Mouse (Mus musculus): ENCODE data around the gene Nxf2. TPM values are rescaled to one million over a fixed set of nuclear protein-coding genes. Genes with fewer than 3 reads are reported as not detected.
"Not testable (repeated sequence)": the region's sequence is repeated elsewhere in the genome, so short reads cannot be mapped to it uniquely, and the experiment has no call there.

Gene Nxf2
- polyA plus RNA-seq, 1 experiment from 2014 or later: 0.57 TPM

GRCm38 (mm10) chrX:134915315-134915714 is 49.2 kb downstream of the Nxf2 start:
- DNase-seq (ENCODE audit: low spot score); H3K4me3 ChIP-seq; H3K4me1 ChIP-seq; H3K9me3 ChIP-seq (replicated peaks); H3K36me3 ChIP-seq; H3K27ac ChIP-seq (replicated peaks): not testable (repeated sequence)
- H3K27me3 ChIP-seq (ENCODE audit: low read depth, poor library complexity, severe bottlenecking): peaks cover 35% of the 10 kb centered on the region

GRCm38 (mm10) chrX:134914851-134915250 is 49.7 kb downstream of the Nxf2 start:
- H3K27me3 ChIP-seq (ENCODE audit: low read depth, poor library complexity, severe bottlenecking): peaks cover 34% of the 10 kb centered on the region
- 69% methylated on average over 4 of the region's 4 CpGs for WGBS
- H3K27ac ChIP-seq (replicated peaks): no peak overlapping the region
- DNase-seq (ENCODE audit: low spot score): no peak
- no peaks in the 10 kb centered on the region for H3K9me3 ChIP-seq (replicated peaks)
- no peaks in the 10 kb centered on the region for H3K4me1 ChIP-seq
- H3K4me3 ChIP-seq: no peak overlapping the region
- H3K36me3 ChIP-seq: no peaks in the 10 kb centered on the region

- WGBS: 40% methylated on average over 4 of the region's 4 CpGs
- Histone ChIP-seq H3K4me3 (no peak overlapping the region), H3K27me3 (ENCODE audit: low read depth, poor library complexity, severe bottlenecking) (peaks cover 19% of the 10 kb centered on the region; the same call in 1 of the 2 replicates), H3K9me3 (replicated peaks) (no peaks in the 10 kb centered on the region), H3K27ac (replicated peaks) (no peak overlapping the region), H3K4me1 (no peaks in the 10 kb centered on the region), H3K36me3 (no peaks in the 10 kb centered on the region)
- DNase-seq (ENCODE audit: low spot score): no peak
Observed at GRCm38 (mm10) chrX:134913234-134913936, 51.2 kb downstream of the Nxf2 start.

- no peak for DNase-seq (ENCODE audit: low spot score)
- Histone ChIP-seq H3K4me3 (no peak overlapping the region), H3K27me3 (ENCODE audit: low read depth, poor library complexity, severe bottlenecking) (peaks cover 19% of the 10 kb centered on the region; the same call in 1 of the 2 replicates), H3K36me3 (no peaks in the 10 kb centered on the region), H3K9me3 (replicated peaks) (no peaks in the 10 kb centered on the region), H3K27ac (replicated peaks) (no peak overlapping the region), H3K4me1 (no peaks in the 10 kb centered on the region)
- 75% methylated on average over 2 of the region's 2 CpGs for WGBS
Observed at GRCm38 (mm10) chrX:134912805-134913204, 51.7 kb downstream of the Nxf2 start.

GRCm38 (mm10) chrX:134910345-134910744 is 54.2 kb downstream of the Nxf2 start:
- H3K9me3 ChIP-seq (replicated peaks): no peaks in the 10 kb centered on the region
- H3K4me3 ChIP-seq: no peak overlapping the region
- no peaks in the 10 kb centered on the region for H3K36me3 ChIP-seq
- DNase-seq (ENCODE audit: low spot score): no peak
- H3K27me3 ChIP-seq (ENCODE audit: low read depth, poor library complexity, severe bottlenecking): peaks cover 29% of the 10 kb centered on the region
- no peak overlapping the region for H3K27ac ChIP-seq (replicated peaks)
- WGBS: 84% methylated on average over 4 of the region's 4 CpGs
- H3K4me1 ChIP-seq: no peaks in the 10 kb centered on the region

Other genes with a start within 250 kb of the Nxf2 start
- gene Armcx1, start 246.8 kb downstream of the Nxf2 start, polyA plus RNA-seq (2016; fragmentation: Nextera tagmentation; extraction: Ambion mirVana): 44.6 and 50.3 TPM in 2 replicates
- 13.6 and 15.6 TPM in 2 replicates for gene Armcx6, start 213.3 kb downstream of the Nxf2 start, polyA plus RNA-seq (2016; fragmentation: Nextera tagmentation; extraction: Ambion mirVana)
- gene Armcx3, start 208.2 kb downstream of the Nxf2 start, polyA plus RNA-seq (2016; fragmentation: Nextera tagmentation; extraction: Ambion mirVana): 53.2 and 56.2 TPM in 2 replicates
- gene Armcx2, start 155.5 kb downstream of the Nxf2 start, polyA plus RNA-seq (2016; fragmentation: Nextera tagmentation; extraction: Ambion mirVana): 88.7 and 89.5 TPM in 2 replicates
- 4.6 and 5.4 TPM in 2 replicates for gene Zmat1, start 44.5 kb upstream of the Nxf2 start, polyA plus RNA-seq (2016; fragmentation: Nextera tagmentation; extraction: Ambion mirVana)
- gene Gm15023, start 212.9 kb upstream of the Nxf2 start, polyA plus RNA-seq (2016; fragmentation: Nextera tagmentation; extraction: Ambion mirVana): not detected in 2 replicates
- 1.5 and 2.4 TPM in 2 replicates for gene Tceal6, start 245.9 kb upstream of the Nxf2 start, polyA plus RNA-seq (2016; fragmentation: Nextera tagmentation; extraction: Ambion mirVana)